Mouse (Mus musculus) CH12.LX (cell line): ENCODE measurements around the gene Myo1g.

Experiments
- BHLHE40 ChIP-seq: IDR thresholded peaks from 2 replicates; pipeline ENCODE4 v1.6.1; 2011; ENCODE audit warnings: mild to moderate bottlenecking, low read depth, low read length, improper control_type of control experiment
- CHD1 ChIP-seq: IDR thresholded peaks from 2 replicates; pipeline ENCODE4 v1.6.1; 2012; ENCODE audit warnings: low read depth, low read length, improper control_type of control experiment, inconsistent platforms
- CHD2 ChIP-seq: IDR thresholded peaks from 2 replicates; pipeline ENCODE4 v1.6.1; 2011; ENCODE audit warnings: low read length, improper control_type of control experiment
- CTCF ChIP-seq, 2 experiments: IDR thresholded peaks in 1 of 2; conservative IDR thresholded peaks in 1 of 2; 2 replicates each; pipeline ENCODE4 v1.5.1; 2011 to 2012; ENCODE audit warnings: low read depth in 2 of 2, low read length in 2 of 2, improper control_type of control experiment in 1 of 2, inconsistent platforms in 1 of 2, mild to moderate bottlenecking in 1 of 2, moderate library complexity in 1 of 2
- EP300 ChIP-seq: IDR thresholded peaks from 2 replicates; pipeline ENCODE4 v1.6.1; 2011; ENCODE audit warnings: low read length, improper control_type of control experiment
- MAFK ChIP-seq: IDR thresholded peaks from 2 replicates; pipeline ENCODE4 v1.6.1; 2011; ENCODE audit warnings: low read length, improper control_type of control experiment; ENCODE audit not compliant: insufficient replicate concordance
- MAX ChIP-seq: IDR thresholded peaks from 2 replicates; pipeline ENCODE4 v1.6.1; 2011; ENCODE audit warnings: low read length, improper control_type of control experiment
- MAZ ChIP-seq: IDR thresholded peaks from 2 replicates; pipeline ENCODE4 v1.6.1; 2012; ENCODE audit warnings: low read depth, mild to moderate bottlenecking, inconsistent platforms, low read length, improper control_type of control experiment, moderate library complexity
- MXI1 ChIP-seq: IDR thresholded peaks from 2 replicates; pipeline ENCODE4 v1.6.1; 2011; ENCODE audit warnings: mild to moderate bottlenecking, low read depth, low read length, improper control_type of control experiment
- MYC ChIP-seq: IDR thresholded peaks from 2 replicates; pipeline ENCODE4 v1.6.1; 2011; ENCODE audit warnings: low read depth, mild to moderate bottlenecking, improper control_type of control experiment, low read length
- POLR2A ChIP-seq: IDR thresholded peaks from 2 replicates; pipeline ENCODE4 v1.6.1; 2011; ENCODE audit warnings: low read depth, mild to moderate bottlenecking, improper control_type of control experiment, low read length
- TBP ChIP-seq: conservative IDR thresholded peaks from 2 replicates; pipeline ENCODE4 v1.6.1; 2011; ENCODE audit warnings: low read depth, low read length, improper control_type of control experiment
- ZC3H11A ChIP-seq: IDR thresholded peaks from 2 replicates; pipeline ENCODE4 v1.6.1; 2012; ENCODE audit warnings: low read depth, mild to moderate bottlenecking, inconsistent platforms, low read length, improper control_type of control experiment

DNA sequence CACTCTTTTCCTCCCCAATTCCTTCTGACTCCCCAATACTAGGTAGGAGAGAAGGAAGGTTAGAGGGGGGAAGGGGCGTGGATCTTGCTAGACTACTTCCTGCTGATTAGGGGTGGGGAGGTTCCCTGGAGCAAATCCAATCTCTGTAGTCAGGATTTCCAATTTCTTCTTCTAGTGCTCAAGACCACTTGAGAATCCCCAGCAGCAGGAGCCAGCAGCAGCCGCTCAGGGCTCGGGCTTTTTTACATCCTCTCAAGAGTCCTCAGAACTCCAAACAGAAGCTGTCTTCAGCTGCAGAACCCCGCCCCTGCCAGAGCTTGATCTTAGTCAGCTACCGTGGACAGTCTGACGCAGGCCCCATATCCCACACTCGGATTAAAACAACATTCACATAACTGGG lies 33.3 kb downstream of the Myo1g start:
- TF ChIP-seq MAZ: no peak
- no peak for TF ChIP-seq MAX
- TF ChIP-seq EP300: no peak
- TF ChIP-seq ZC3H11A: no peak
- TF ChIP-seq MYC: no peak
- no peak for TF ChIP-seq TBP
- no peak for TF ChIP-seq CHD1
- no peak for TF ChIP-seq MAFK
- TF ChIP-seq CTCF (conservative IDR thresholded peaks at IDR 0.05 in 1 of 2, IDR thresholded peaks at IDR 0.05 in 1 of 2; ENCODE audit: low read depth in 2 of 2, low read length in 2 of 2): no peak
- TF ChIP-seq POLR2A: no peak
- TF ChIP-seq BHLHE40: no peak
- TF ChIP-seq CHD2: no peak
- TF ChIP-seq MXI1: no peak
